Mouse (Mus musculus) NIH3T3 (cell line): ENCODE measurements around the gene Tagln.
A peak's percentile ranks its signal among the peaks of the same experiment; 100 is the strongest.

Experiments
- DNase-seq: peaks from one replicate; pipeline ENCODE4 v3.0.0-alpha.2; 2012; ENCODE audit warnings: low read depth

The Tagln gene

DNA sequence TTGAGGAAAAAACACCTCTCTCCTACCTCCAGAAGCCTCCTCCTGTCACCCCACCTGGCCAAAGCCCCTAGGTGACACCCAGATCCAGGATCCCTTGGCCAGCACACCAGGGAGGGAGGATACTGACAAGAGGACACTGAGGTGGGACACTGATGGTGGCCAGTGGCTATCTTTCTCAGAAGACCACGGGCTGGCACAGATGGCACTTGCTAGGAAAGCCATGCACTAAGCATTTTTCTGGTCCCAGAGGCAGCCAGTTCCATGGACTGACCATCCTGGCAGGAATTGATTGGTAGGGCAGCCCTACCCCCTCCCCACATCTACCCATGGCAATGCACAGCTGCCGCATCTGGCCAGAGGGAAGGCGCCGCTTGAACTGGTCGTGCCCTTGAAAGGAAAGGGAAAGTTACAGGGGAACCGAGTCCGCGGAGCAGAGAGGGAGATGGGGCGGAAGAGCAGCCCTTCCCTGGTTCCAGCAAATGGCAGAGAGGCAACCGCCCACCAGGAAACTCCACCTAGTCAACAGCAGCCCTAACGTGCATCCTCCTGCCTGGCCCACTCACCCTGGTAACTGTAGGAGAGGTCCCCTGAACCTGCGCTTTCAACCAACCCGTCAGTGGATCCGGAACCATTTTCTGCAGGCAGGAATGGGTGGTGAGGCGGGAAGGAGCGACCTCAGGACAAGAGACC is 10.5 kb upstream of the Tagln start:
- DNase-seq = no peak

DNA sequence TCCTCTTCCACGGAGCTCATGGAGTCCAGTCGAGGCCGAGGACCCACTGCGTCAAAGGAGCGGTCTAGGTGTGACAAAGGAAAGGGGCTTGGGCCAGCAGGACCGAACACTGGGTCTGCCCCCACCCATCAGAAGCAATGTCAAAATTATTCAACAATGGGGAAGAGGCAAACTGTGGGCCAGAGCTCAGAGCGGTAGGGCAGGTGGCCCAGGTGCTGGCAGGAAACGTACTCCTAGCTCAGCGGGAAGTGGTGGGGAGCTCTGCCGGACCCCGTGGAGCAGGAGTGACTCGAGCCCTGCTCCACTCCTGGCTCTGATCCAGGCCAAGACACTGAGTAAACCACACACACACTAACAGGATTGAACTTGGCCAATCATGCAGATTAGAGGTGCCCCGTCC is 9.9 kb upstream of the Tagln start:
- DNase-seq = no peak

DNA sequence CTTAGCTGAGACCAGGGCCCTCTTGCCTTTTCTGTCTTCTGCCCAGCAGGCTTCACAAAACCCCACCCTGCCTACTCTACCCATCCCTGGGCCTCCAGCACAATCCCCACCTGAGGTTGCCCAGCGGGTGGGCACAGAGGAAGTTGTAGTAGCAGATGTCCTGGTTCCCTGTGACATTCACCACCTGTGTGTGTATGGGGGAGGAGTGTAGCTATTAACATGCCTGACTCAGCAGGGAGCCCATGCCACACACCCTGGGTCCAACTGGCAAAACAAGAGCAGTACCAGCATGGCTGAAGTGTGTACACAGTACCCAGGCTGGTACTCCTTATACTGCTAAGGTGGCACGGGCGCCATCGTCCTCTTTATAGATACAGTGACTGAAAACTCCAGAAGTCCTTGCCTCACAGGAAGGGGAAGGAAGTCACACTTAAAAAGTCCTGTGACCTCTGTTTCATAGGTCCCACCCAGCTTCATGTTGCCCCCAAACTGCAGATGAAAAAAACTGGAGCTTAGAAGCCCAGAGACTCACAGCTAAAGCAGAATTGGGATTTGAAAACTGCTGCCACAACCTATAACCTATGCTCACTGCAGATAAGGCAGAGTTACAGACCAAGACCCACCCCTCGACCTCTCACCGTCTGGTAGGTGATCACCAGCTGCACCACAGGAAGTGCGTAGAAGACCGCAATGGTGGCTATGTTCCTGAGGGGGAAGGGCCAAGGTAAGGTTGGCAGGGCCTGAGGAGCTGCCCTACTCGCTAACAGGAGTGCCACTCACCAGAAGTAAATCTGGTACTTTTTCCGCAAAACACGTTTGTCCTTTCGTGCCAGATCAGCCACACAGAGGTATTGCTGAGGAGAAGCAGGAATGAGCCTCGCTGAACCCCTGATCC is 8.9 kb upstream of the Tagln start:
- DNase-seq = no peak

DNA sequence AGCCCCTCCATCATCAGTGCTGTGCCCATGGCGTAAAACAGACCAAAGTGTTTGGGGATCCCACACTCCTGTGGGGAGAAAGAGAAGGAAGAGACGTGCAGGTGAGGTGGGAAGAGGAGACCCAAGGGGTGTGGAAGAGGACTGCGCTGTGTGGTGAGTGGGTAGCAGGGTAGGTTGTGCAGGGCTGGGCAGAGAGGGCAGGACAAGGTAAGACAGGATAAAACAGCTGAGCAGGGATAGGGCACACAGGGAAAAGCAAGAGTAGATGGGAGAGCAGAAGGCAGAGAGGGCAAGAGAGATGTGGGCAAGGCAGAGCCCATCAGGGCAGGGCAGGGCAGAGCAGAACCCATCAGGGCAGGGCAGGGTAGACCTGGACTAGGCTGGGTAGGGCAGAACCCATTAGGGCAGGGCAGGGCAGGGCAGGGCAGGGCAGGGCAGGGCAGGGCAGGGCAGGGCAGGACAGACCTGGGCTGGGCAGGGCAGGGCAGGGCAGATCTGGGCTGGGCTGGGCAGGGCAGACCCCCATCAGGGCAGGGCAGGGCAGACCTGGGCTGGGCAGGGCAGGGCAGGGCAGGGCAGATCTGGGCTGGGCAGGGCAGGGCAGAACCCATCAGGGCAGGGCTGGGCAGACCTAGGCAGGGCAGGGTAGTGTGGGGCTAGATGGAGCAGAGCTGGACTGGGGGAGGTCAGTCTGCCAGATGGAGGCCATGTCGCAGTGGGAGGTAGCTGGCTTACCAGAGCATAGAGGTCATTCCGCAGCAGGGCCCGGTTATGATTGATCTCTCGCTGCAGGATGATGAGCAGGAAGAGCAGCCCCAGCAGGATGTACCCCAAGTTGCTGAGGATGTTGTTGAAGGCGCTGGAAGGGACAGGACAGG is 8.0 kb upstream of the Tagln start:
- no peak for DNase-seq

DNA sequence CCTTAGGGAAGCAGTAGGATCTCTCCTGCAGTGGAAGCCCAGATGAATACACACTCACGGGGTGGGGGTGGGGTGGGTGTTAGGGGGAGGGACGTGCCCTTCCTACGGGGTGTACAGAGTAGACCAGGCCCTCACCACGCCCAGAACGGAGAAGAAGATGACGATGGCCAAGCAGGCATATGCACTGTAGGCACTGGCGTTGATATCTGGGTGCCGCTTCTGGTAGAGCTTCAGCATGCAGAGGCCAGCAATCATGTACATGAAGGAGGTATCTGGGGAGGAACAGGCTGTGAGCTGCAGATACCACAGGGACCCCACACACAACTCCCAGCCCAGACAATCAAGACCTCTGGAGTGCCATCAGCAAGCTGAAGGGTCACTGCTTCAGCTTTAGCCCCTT is 7.1 kb upstream of the Tagln start:
- DNase-seq = no peak

DNA sequence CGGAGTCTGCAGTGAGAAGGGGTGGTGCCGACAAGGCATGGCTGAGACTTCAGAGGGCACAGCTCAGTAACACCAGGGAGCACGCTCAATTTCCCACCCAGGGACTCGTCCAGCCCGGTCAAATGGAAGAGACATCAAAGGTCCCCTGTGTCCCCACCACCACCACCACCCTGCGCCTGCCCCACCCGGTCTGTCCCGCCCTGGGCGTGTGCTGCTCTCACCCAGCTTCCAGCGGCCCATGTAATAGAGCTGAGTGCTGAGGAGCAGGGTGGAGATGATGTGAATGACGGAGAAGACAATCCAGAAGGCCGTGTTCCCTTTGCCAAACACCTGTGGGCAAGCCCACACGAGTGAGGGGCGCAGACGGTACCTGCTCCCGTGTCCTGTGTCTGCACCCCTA is 6.6 kb upstream of the Tagln start:
- DNase-seq = no peak

DNA sequence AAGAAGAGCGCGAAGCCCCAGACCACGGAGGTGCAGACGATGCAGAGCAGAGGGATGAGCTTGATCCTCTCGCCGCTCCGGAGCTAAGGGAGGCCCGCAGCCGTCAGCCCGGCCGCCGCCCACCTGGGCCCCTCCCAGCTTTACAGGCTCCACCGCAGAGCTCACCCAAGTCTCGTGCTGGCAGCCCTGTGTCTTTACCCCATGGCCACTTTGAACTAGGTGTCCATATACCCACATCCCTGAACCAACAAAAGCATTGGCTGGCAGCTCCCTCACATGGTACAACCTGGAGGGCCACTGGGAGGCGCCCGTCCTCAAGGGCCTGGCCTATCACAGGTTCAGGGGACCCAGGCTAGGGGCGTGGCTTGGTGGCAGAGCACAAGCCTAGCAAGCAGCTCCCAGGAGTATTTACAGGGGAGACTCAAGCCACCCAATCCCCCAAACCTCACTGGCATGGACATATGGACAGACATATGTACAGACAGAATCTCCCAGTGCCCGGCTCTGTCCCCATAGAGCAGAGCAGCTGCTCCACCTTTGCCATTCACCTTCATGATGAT is 5.6 kb upstream of the Tagln start:
- no peak for DNase-seq

DNA sequence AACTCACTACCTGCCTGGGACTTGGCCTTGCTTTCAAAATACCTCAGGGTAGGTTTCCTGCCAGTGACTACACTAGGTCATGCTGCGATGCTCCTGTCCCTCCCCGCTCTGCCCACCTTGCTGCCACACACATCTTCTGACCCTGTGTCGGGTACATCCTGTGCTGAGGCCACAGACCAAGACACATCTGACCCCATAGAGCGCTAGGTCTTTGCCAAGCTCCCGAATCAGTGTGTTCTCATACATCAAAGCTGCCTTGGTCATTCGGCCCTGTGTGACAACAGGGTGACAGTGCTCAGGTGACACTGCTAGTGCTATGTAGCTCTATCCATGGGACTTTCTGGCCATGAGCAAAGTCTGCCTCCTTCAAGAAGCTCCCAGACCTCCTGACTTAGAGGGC is 3.9 kb upstream of the Tagln start:
- DNase-seq = no peak

DNA sequence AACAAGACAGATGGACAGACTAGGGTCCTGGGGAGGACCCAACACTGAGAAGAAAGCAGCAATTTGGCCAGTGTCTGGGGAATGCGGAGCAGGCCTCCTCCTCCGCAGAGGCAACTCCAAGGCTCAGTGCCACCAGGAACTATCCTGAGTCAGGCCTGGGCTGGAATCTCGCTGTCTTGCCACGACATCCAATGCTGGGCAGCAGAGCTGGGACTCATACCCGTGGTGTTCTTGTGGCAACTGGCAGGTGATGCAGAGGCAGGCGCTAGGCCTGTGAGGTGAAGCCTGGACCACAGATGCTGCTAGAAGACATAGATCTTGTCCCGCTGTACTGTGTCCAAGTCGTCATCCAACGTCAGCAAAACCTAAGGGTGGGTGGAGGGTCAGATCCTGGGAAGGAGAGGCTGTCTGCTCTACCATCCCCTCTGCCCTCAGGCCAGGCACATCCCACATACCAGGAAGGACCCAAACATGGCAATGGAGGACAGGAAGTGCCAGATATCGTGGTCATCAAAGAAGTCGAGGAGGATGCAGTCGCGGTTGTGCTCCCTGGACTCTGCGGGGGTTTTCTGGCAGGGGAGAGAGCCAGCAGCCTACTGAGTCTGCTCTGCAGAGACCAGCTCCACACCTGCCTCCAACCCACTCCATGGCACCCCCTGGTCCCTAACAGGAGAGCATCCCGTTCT is 3.2 kb upstream of the Tagln start:
- no peak for DNase-seq

DNA sequence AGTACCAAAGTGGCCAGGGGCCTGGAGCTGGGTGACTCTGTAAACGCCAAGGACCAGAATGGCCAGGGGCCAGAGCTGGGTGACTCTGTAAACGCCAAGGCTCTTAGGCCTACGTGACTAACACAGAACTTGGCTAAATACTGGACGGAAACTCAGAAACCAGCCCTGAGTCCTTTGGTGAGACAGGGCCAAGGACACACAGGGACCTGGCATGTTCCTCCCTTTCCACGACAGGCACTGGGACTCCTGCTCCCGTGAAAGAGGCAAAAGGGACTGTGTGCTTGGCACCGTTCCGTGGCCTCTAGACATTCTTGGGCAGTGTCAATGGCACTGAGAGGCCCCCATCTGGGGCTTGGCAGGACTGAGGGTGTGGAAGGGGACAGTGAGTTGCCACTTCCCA is 2.2 kb upstream of the Tagln start:
- DNase-seq = no peak

DNA sequence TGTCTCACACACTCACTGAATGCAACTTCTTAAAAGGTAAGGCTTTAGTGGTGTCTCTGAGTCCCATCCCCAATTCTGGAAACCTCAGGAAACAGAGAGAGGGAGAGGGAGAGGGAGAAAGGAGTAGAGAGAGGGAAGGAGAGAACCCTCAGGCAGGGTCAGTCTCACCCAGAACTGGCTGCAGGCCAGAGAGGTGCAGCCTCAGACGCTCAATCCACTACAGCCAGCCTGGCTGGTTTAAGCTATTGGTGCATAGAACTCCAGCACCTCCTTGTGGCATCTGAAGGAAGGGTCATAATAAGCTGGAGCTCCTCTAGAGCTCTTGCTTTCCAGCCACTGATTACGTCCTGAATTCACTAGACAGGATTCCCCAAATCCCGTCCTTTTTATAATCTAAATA is 1.0 kb upstream of the Tagln start:
- peak; percentile 87 for DNase-seq

DNA sequence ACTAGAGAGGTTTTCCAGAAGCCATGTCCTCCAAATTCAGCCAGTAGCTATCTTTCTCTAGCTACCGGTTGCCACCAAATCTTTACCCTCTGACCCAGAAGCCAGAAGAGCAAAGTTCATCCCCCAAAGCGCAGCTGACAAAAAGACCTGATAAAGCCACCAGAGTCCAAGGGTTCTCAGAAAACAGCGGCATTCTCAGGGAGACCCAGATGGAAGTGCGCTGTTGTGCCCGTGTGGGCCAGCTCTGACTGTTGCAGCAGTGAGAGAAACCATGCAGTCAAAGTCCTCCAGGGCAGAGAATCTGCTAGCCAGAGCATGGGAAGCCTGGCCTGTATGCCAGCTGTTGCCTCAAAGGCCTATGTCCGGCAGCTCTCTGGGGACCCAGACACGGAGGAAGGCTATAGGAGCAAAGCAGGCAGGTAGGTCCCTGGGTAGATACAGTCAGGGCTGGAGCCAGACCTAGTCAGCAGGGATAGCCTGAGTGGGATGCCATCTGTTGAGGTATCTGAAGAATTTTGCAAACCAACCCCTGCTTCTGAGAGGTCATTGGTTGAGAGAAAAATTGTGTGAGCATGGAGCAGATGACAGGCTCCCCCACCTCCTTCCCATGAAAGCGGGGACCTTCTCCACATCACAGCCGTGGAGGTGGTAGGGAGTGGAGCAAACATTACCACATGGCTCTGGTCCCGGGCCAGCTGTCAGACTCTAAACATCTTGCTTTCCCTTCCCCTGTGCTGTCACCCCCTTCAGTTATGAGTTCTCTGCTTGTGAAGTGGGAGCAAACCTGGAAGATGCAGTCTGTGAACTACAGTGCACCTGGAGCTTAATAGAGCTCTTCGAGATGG is 3.1 kb downstream of the Tagln start:
- DNase-seq = peak; percentile 25

DNA sequence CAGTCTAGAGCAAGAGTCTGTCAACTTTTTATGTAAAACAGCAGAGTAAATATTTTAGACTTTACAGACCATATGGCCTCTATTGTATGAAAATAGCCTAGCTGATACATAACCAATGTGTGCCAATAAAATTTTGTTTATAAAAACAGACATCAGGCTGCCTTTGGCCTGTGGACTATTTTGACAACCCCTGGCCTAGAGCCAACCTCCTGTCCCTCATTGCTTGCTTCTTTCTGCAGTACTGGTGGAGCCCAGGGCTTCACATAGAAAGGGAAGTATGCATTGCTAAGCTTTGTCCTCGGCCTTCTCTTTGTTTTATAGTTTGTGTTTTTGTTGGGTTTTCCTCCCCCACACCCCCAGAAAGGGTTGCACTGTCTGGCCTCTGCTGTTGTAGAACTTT is 3.9 kb downstream of the Tagln start:
- peak; percentile 40 for DNase-seq

DNA sequence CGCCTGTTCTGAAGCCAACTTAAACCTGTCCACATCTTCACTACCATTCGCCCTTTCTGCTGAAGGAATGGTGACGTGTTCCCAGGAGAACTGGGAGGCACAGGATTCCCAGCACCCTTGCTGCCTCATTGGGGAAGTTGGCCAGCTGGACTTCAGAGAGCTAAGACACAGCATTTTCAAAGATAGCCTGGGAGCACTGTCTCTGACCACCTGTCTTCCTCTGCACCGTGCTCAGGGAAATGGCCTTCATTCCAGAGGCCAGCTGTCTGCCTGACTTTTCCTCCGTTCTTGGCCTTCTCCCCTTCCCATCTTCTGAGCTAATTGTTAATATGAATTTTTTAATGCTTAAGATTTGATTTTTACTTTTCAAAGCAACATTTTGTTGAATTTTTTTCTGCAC is 6.6 kb downstream of the Tagln start:
- no peak for DNase-seq

DNA sequence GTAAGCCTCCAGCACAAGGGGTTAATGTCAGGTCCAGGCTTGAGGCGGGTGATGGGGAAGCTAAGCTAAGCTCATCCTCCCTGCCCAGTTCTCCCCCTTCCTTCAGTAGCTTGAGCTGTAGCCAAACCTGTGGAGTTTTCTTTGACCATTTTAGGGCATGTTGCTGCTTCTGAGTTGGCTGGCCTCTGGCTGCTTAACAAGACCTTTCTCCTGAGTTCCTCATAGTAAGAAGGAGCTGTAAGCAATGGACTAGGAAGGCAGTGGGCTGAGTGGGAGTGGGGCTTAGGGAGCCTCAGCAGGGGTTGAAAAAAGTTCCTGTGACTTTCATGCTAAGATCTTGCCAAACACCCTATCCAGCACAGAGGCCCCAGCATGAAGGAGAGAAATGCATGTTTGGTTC is 16.0 kb downstream of the Tagln start:
- no peak for DNase-seq

DNA sequence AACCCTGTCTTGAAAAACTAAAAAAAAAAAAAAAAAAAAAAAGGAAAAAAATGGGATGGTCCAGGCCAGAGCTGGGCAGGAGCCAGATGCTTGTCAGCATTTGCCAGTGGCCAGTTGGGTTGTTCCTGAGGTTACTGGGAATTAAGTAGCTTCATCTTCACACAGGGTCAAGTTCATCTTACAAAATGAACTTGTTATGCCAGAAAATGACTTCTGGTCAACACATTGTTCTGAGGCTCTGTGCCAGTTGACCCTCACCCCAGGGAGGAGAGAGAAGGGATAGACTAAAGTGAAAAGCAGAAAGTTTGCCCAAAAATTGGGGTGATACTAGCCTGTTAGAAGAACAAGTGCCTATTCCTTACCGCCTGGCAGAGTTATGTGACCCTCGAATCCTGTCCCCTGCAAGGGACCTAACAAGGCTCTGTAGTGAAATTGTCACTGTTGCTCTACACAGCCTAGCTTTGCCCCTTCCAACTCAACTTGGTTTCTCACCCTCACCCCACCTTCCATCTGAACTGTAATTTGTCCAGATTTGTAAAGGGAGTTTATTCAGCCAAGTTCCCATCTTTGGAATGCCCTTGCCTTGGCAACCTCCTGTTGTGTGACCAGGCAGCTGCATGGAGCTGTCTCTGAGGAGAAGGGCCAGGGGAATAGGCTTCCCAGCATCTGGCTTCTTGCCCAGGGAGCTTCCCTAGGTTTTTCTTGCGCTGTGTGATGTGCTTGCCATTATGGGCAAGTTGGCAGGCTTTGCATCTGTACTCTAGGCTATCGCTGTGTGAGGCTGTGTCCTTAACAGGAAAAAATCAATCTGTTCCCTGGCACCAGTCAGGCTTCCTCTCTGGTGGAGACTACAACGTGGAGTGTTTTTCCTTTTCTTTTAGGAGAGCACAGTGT is 18.6 kb downstream of the Tagln start:
- DNase-seq = peak; percentile 20

DNA sequence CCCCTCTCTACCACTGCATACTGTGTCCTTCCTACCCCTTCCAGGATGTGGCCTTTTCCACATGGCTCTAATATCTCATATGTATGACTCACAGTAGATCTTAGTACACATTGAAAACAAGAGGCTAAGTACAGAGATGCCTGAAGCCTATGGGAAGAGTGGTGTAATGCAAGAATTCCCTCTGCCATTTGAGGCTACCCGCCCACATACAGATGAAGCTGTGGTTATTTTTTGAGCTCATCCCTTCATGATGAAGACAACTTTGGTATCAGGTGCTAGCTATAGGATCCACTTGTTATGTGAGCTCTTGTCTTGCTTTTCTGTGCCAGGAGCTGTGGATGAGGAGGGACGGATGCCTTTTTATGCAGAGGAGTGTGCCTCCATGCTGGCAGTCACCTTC is 20.2 kb downstream of the Tagln start:
- DNase-seq = peak; percentile 6

DNA sequence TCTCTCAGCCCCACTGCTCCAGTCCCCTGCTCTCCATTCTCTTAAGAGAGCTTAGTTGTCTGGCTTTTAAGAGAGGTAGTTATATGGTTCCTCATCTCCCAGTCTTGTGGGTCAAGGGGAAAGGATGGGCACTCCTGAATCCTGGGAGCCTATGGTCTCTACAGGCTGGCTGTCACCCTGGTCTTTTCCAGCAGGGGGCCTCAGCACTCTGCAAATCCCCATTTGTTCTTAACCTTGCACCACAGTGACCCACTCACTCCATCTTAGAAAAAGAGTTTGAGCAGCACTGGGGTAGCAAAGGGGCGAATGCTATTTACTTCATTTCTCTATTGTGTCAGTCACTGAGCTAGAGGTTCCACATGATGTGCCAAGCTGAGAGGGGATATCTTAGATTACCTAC is 24.2 kb downstream of the Tagln start:
- DNase-seq = peak; percentile 68

DNA sequence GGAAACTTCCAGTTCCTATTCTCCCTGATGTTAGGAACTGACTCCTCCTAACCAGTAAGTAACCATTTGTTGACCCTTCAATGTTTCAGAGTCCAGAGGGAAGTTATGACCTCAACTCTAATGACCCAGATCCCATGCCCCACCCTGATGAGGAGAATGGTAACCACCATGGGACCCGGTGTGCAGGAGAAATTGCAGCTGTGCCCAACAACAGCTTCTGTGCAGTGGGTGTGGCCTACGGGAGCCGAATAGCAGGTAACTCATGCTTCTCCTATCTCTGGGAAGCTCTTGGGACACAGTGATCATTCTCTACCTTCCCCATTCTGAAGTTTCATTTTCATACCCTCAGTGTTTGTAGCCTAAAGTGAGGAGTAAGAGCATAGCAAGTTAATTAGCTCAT is 24.9 kb downstream of the Tagln start:
- no peak for DNase-seq

DNA sequence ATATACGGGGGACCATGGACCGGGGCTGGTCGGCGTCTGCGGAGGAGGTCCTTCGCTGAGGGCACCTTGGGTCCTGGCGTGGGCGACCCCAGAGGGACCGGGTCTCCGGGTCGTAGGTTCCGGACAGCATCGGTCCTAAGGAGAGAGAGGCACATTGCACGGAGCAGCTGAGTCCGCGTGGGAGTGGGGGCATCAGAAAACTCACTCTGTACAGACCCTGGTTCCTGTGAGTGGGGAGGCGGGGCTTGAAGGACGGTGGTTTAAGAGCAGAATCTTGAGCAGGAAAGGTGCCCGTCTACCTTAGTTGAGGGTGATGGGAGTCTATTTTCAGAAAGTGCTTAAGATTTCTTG is 28.8 kb downstream of the Tagln start:
- DNase-seq = peak; percentile 31
